ENCODE assay signal across 14 mouse cellular contexts in the genomic region with DNA sequence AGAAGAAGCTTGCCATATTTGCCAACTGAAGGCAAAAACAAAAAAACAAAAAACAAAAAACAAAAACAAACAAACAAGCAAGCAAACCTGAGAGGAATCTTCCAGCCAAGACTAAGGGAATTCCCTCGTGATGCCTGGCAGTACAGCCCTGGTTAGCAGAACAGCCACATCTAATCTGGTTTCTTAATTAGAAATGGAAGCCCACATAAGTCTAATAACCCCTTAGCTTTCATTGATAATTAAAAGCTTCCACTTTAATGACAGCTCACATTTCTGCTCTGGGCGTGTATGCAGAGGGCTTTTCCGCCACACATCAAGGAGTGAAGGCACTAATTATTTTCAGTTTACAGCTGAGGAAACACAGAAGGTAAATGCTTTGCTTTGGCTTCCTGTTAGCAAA. TPM values are rescaled to one million over a fixed set of nuclear protein-coding genes. Genes with fewer than 3 reads are reported as not detected.
DNase-seq lines count a peak whose midpoint lies in the region; ATAC-seq and TF ChIP-seq lines count a peak whose summit lies in the region.
"Had no signal": no experiment of that assay in that cellular context is flagged by ENCODE, and none has a peak within 500 bp of the region (broad histone marks: within the 10 kb centered on the region; RNA-seq: fewer than 3 reads in every experiment).

No protein-coding gene starts in this region.

- H3K9ac ChIP-seq in forebrain, embryonic 14.5 days (ENCODE audit: low read length): no peak overlapping the region
- no peak overlapping the region for H3K9ac ChIP-seq in forebrain, embryonic 11.5 days (ENCODE audit: low read length)
- no peak overlapping the region for H3K9ac ChIP-seq in hindbrain, postnatal 0 days (replicated peaks; ENCODE audit: low read length)
- H3K9ac ChIP-seq in hindbrain, embryonic 11.5 days (ENCODE audit: low read depth, low read length): no peak overlapping the region
- no peak overlapping the region for H3K9ac ChIP-seq in neural tube, embryonic 13.5 days
- H3K9ac ChIP-seq: embryonic facial prominence, embryonic 12.5 days; forebrain, embryonic 12.5 days; forebrain, postnatal 0 days had no signal

- no peak overlapping the region for H3K4me2 ChIP-seq in forebrain, embryonic 14.5 days (ENCODE audit: low read length)
- no peak overlapping the region for H3K4me2 ChIP-seq in forebrain, embryonic 11.5 days (ENCODE audit: low read depth, low read length, severe bottlenecking)
- H3K4me2 ChIP-seq in hindbrain, postnatal 0 days (ENCODE audit: low read depth, low read length): no peak overlapping the region
- no peak overlapping the region for H3K4me2 ChIP-seq in hindbrain, embryonic 11.5 days (replicated peaks; ENCODE audit: low read depth, low read length)
- H3K4me2 ChIP-seq in neural tube, embryonic 13.5 days: no peak overlapping the region
- H3K4me2 ChIP-seq: embryonic facial prominence, embryonic 12.5 days; forebrain, embryonic 12.5 days had no signal

- H3K27ac ChIP-seq in forebrain, embryonic 14.5 days (ENCODE audit: low read depth, low read length): no peak overlapping the region
- no peak overlapping the region for H3K27ac ChIP-seq in forebrain, embryonic 11.5 days (ENCODE audit: low read depth, low read length)
- H3K27ac ChIP-seq in hindbrain, postnatal 0 days: no peak overlapping the region
- no peak overlapping the region for H3K27ac ChIP-seq in hindbrain, embryonic 11.5 days (ENCODE audit: low read depth, low read length)
- no peak overlapping the region for H3K27ac ChIP-seq in neural tube, embryonic 13.5 days (replicated peaks)
- H3K27ac ChIP-seq: embryonic facial prominence, embryonic 12.5 days; forebrain, embryonic 12.5 days; heart, embryonic 10.5 days had no signal

- H3K9me3 ChIP-seq in forebrain, embryonic 14.5 days (replicated peaks; ENCODE audit: control insufficient read depth, low read length): no peaks in the 10 kb centered on the region
- no peaks in the 10 kb centered on the region for H3K9me3 ChIP-seq in forebrain, embryonic 11.5 days (ENCODE audit: control insufficient read depth, low read length)
- H3K9me3 ChIP-seq in hindbrain, postnatal 0 days (ENCODE audit: low read length): no peaks in the 10 kb centered on the region
- H3K9me3 ChIP-seq in hindbrain, embryonic 11.5 days (ENCODE audit: control insufficient read depth, low read length): no peaks in the 10 kb centered on the region
- no peaks in the 10 kb centered on the region for H3K9me3 ChIP-seq in neural tube, embryonic 13.5 days
- H3K9me3 ChIP-seq: embryonic facial prominence, embryonic 12.5 days; forebrain, embryonic 12.5 days; heart, embryonic 10.5 days had no signal

- H3K4me1 ChIP-seq in forebrain, embryonic 14.5 days (ENCODE audit: control insufficient read depth, insufficient read depth, low read length): no peaks in the 10 kb centered on the region
- no peaks in the 10 kb centered on the region for H3K4me1 ChIP-seq in forebrain, embryonic 11.5 days (replicated peaks; ENCODE audit: control insufficient read depth, insufficient read depth, low read length)
- no peaks in the 10 kb centered on the region for H3K4me1 ChIP-seq in hindbrain, postnatal 0 days (ENCODE audit: insufficient read depth, low read length)
- no peaks in the 10 kb centered on the region for H3K4me1 ChIP-seq in hindbrain, embryonic 11.5 days (replicated peaks; ENCODE audit: control insufficient read depth, insufficient read depth, low read length)
- H3K4me1 ChIP-seq in neural tube, embryonic 13.5 days (replicated peaks): no peaks in the 10 kb centered on the region
- H3K4me1 ChIP-seq: forebrain, embryonic 12.5 days; heart, embryonic 10.5 days had no signal

- H3K36me3 ChIP-seq in forebrain, embryonic 14.5 days (ENCODE audit: control insufficient read depth, insufficient read depth, low read length): no peaks in the 10 kb centered on the region
- no peaks in the 10 kb centered on the region for H3K36me3 ChIP-seq in forebrain, embryonic 11.5 days (ENCODE audit: control insufficient read depth, insufficient read depth, low read length)
- no peaks in the 10 kb centered on the region for H3K36me3 ChIP-seq in hindbrain, postnatal 0 days (ENCODE audit: insufficient read depth, low read length)
- no peaks in the 10 kb centered on the region for H3K36me3 ChIP-seq in hindbrain, embryonic 11.5 days (ENCODE audit: control insufficient read depth, insufficient read depth, low read length)
- H3K36me3 ChIP-seq in neural tube, embryonic 13.5 days: no peaks in the 10 kb centered on the region
- H3K36me3 ChIP-seq: embryonic facial prominence, embryonic 12.5 days; forebrain, embryonic 12.5 days; heart, embryonic 10.5 days had no signal

- H3K27me3 ChIP-seq in forebrain, embryonic 14.5 days (replicated peaks; ENCODE audit: control insufficient read depth, insufficient read depth, low read length): no peaks in the 10 kb centered on the region
- no peaks in the 10 kb centered on the region for H3K27me3 ChIP-seq in forebrain, embryonic 11.5 days (ENCODE audit: control insufficient read depth, insufficient read depth, low read length)
- H3K27me3 ChIP-seq in hindbrain, postnatal 0 days (ENCODE audit: insufficient read depth, low read length): no peaks in the 10 kb centered on the region
- H3K27me3 ChIP-seq in hindbrain, embryonic 11.5 days (ENCODE audit: control insufficient read depth, insufficient read depth, low read length): no peaks in the 10 kb centered on the region
- no peaks in the 10 kb centered on the region for H3K27me3 ChIP-seq in neural tube, embryonic 13.5 days
- H3K27me3 ChIP-seq: embryonic facial prominence, embryonic 12.5 days; forebrain, embryonic 12.5 days had no signal

- peak; percentile 7 for DNase-seq in forebrain, embryonic 14.5 days (ENCODE audit: low spot score)
- no peak for DNase-seq in forebrain, embryonic 11.5 days (ENCODE audit: low spot score)
- no peak for DNase-seq in hindbrain, postnatal 0 days (ENCODE audit: low spot score)
- no peak for DNase-seq in hindbrain, embryonic 11.5 days (ENCODE audit: low spot score)
- no peak for DNase-seq in neural tube, embryonic 10.5 days (ENCODE audit: extremely low spot score, low spot score)
- no peak for DNase-seq in right cerebral cortex, postnatal 14 days
- DNase-seq: cerebellum, adult 11-12 months; cerebellum, adult 9-10 months; heart, adult 11 months had no signal

- WGBS in forebrain, embryonic 14.5 days: 33% methylated on average over 3 of the region's 3 CpGs
- WGBS in forebrain, embryonic 11.5 days: 75% methylated on average over 3 of the region's 3 CpGs
- WGBS in hindbrain, postnatal 0 days: 52% methylated on average over 3 of the region's 3 CpGs
- 83% methylated on average over 3 of the region's 3 CpGs for WGBS in hindbrain, embryonic 11.5 days
- 70% methylated on average over 3 of the region's 3 CpGs for WGBS in neural tube, embryonic 13.5 days

- no peak for ATAC-seq in forebrain, embryonic 14.5 days
- ATAC-seq in forebrain, embryonic 11.5 days (replicated peaks; ENCODE audit: low FRiP score): no peak
- 0 out of 2 replicates have a peak, but pooled peaks have one; percentile 27 for ATAC-seq in hindbrain, postnatal 0 days
- no peak for ATAC-seq in hindbrain, embryonic 11.5 days (ENCODE audit: low FRiP score)
- ATAC-seq in neural tube, embryonic 13.5 days (ENCODE audit: low read depth): peak; percentile 72; the same call in 1 of the 2 replicates
- ATAC-seq: forebrain, postnatal 0 days had no signal

- TF ChIP-seq CTCF in hindbrain, postnatal 0 days (IDR thresholded peaks at IDR 0.05; ENCODE audit: low read depth): no peak

- no peak overlapping the region for H3K4me3 ChIP-seq in forebrain, embryonic 14.5 days (ENCODE audit: low read depth, low read length)
- no peak overlapping the region for H3K4me3 ChIP-seq in forebrain, embryonic 11.5 days (ENCODE audit: low read depth, low read length)
- H3K4me3 ChIP-seq in hindbrain, postnatal 0 days (ENCODE audit: low read length): no peak overlapping the region
- H3K4me3 ChIP-seq in hindbrain, embryonic 11.5 days (ENCODE audit: low read depth, low read length): no peak overlapping the region
- no peak overlapping the region for H3K4me3 ChIP-seq in neural tube, embryonic 13.5 days
- H3K4me3 ChIP-seq: embryonic facial prominence, embryonic 12.5 days; forebrain, embryonic 12.5 days; heart, embryonic 10.5 days had no signal

RNA-seq across cellular contexts. Expression of gene Lgals3, which starts 32.3 kb away (rescaled TPM):
- polyA plus RNA-seq in forebrain, embryonic 14.5 days (2014; fragmentation: Nextera tagmentation; extraction: Ambion mirVana): 2.3 and 3.1 TPM in 2 replicates
- polyA plus RNA-seq in forebrain, embryonic 11.5 days (2014; fragmentation: Nextera tagmentation; extraction: Ambion mirVana): 0.24 and 0.97 TPM in 2 replicates
- total RNA-seq in hindbrain, postnatal 0 days (2014; rRNA removed): 2.1 and 9.1 TPM in 2 replicates
- 6.6 and 8.2 TPM in 2 replicates for polyA plus RNA-seq in hindbrain, postnatal 0 days (2015; fragmentation: Nextera tagmentation; extraction: Ambion mirVana)
- polyA plus RNA-seq in hindbrain, embryonic 11.5 days (2014; fragmentation: Nextera tagmentation; extraction: Ambion mirVana): 0.38 and 1.1 TPM in 2 replicates
- 2.0 TPM in 2 replicates for polyA plus RNA-seq in neural tube, embryonic 13.5 days (2015; fragmentation: Nextera tagmentation; extraction: Ambion mirVana)

RNA-seq across cellular contexts. Expression of gene Mapk1ip1l, which starts 37.2 kb away (rescaled TPM):
- 49.0 and 58.8 TPM in 2 replicates for polyA plus RNA-seq in forebrain, embryonic 14.5 days (2014; fragmentation: Nextera tagmentation; extraction: Ambion mirVana)
- 121 and 122 TPM in 2 replicates for polyA plus RNA-seq in forebrain, embryonic 11.5 days (2014; fragmentation: Nextera tagmentation; extraction: Ambion mirVana)
- total RNA-seq in hindbrain, postnatal 0 days (2014; rRNA removed): 49.2 and 50.3 TPM in 2 replicates
- 31.8 and 33.9 TPM in 2 replicates for polyA plus RNA-seq in hindbrain, postnatal 0 days (2015; fragmentation: Nextera tagmentation; extraction: Ambion mirVana)
- polyA plus RNA-seq in hindbrain, embryonic 11.5 days (2014; fragmentation: Nextera tagmentation; extraction: Ambion mirVana): 86.4 and 92.6 TPM in 2 replicates
- 51.4 and 57.7 TPM in 2 replicates for polyA plus RNA-seq in neural tube, embryonic 13.5 days (2015; fragmentation: Nextera tagmentation; extraction: Ambion mirVana)

RNA-seq across cellular contexts. Expression of gene Socs4, which starts 58.6 kb away (rescaled TPM):
- 4.3 and 4.7 TPM in 2 replicates for polyA plus RNA-seq in forebrain, embryonic 14.5 days (2014; fragmentation: Nextera tagmentation; extraction: Ambion mirVana)
- 5.2 and 5.5 TPM in 2 replicates for polyA plus RNA-seq in forebrain, embryonic 11.5 days (2014; fragmentation: Nextera tagmentation; extraction: Ambion mirVana)
- total RNA-seq in hindbrain, postnatal 0 days (2014; rRNA removed): 5.6 and 7.2 TPM in 2 replicates
- 2.2 and 2.8 TPM in 2 replicates for polyA plus RNA-seq in hindbrain, postnatal 0 days (2015; fragmentation: Nextera tagmentation; extraction: Ambion mirVana)
- polyA plus RNA-seq in hindbrain, embryonic 11.5 days (2014; fragmentation: Nextera tagmentation; extraction: Ambion mirVana): 5.3 and 7.2 TPM in 2 replicates
- 2.7 and 3.6 TPM in 2 replicates for polyA plus RNA-seq in neural tube, embryonic 13.5 days (2015; fragmentation: Nextera tagmentation; extraction: Ambion mirVana)

RNA-seq across cellular contexts. Expression of gene Wdhd1, which starts 58.6 kb away (rescaled TPM):
- polyA plus RNA-seq in forebrain, embryonic 14.5 days (2014; fragmentation: Nextera tagmentation; extraction: Ambion mirVana): 17.6 and 18.7 TPM in 2 replicates
- 54.2 and 57.8 TPM in 2 replicates for polyA plus RNA-seq in forebrain, embryonic 11.5 days (2014; fragmentation: Nextera tagmentation; extraction: Ambion mirVana)
- total RNA-seq in hindbrain, postnatal 0 days (2014; rRNA removed): 8.5 and 10.7 TPM in 2 replicates
- 9.4 and 9.7 TPM in 2 replicates for polyA plus RNA-seq in hindbrain, postnatal 0 days (2015; fragmentation: Nextera tagmentation; extraction: Ambion mirVana)
- 36.5 and 38.9 TPM in 2 replicates for polyA plus RNA-seq in hindbrain, embryonic 11.5 days (2014; fragmentation: Nextera tagmentation; extraction: Ambion mirVana)
- polyA plus RNA-seq in neural tube, embryonic 13.5 days (2015; fragmentation: Nextera tagmentation; extraction: Ambion mirVana): 15.8 TPM in 2 replicates

Comparison
In these comparisons a context has a peak if more than half of its experiments do, and no peak if none do; other contexts are left out.
1. ATAC-seq: peak in hindbrain, postnatal 0 days (single experiment) and neural tube, embryonic 13.5 days (single experiment); none in forebrain, embryonic 14.5 days (single experiment), forebrain, embryonic 11.5 days (single experiment) and hindbrain, embryonic 11.5 days (single experiment).